Mouse (Mus musculus) embryonic facial prominence, embryonic 14.5 days (tissue): Measurements from ENCODE around the gene Gm9747. TPM values are rescaled to one million over a fixed set of nuclear protein-coding genes. Genes with fewer than 3 reads are reported as not detected.

Experiments used
- ATAC-seq: fragments of 200-750 bp; cut with Nextera tagmentation; 2 replicates; pipeline ENCODE4 v1.8.0; 2017; ENCODE audit warnings: low read depth, moderate number of reproducible peaks, moderate TSS enrichment
- DNase-seq: peaks from one replicate; pipeline ENCODE4 v3.0.0-alpha.2; 2015; ENCODE audit warnings: low spot score
- H3K27ac ChIP-seq: fragments of 300-500 bp; sonication (generic); replicated peaks from 2 replicates; pipeline ENCODE4 v1.5.1; 2014; ENCODE audit warnings: low read depth, mild to moderate bottlenecking, low read length, moderate library complexity
- H3K27me3 ChIP-seq: fragments of 300-500 bp; sonication (generic); replicated peaks from 2 replicates; pipeline ENCODE4 v1.6.1; 2014; ENCODE audit warnings: low read length; ENCODE audit not compliant: control insufficient read depth, insufficient read depth
- H3K36me3 ChIP-seq: fragments of 300-500 bp; sonication (generic); 2 replicates; pipeline ENCODE4 v1.6.1; 2014; ENCODE audit warnings: low read length, mixed read lengths; ENCODE audit not compliant: control insufficient read depth, insufficient read depth
- H3K4me1 ChIP-seq: fragments of 300-500 bp; sonication (generic); 2 replicates; pipeline ENCODE4 v1.6.1; 2014; ENCODE audit warnings: antibody characterized with exemption, low read length; ENCODE audit not compliant: control insufficient read depth, insufficient read depth
- H3K4me2 ChIP-seq: fragments of 300-500 bp; sonication (generic); 2 replicates; pipeline ENCODE4 v1.6.1; 2014; ENCODE audit warnings: low read depth, mild to moderate bottlenecking, low read length, moderate library complexity, mixed read lengths
- H3K4me3 ChIP-seq: fragments of 300-500 bp; sonication (generic); 2 replicates; pipeline ENCODE4 v1.5.1; 2014; ENCODE audit warnings: low read depth, mild to moderate bottlenecking, low read length
- H3K9ac ChIP-seq: fragments of 300-500 bp; sonication (generic); 2 replicates; pipeline ENCODE4 v1.6.1; 2014; ENCODE audit warnings: low read depth, mild to moderate bottlenecking, low read length, moderate library complexity, mixed read lengths
- H3K9me3 ChIP-seq: fragments of 300-500 bp; sonication (generic); 2 replicates; pipeline ENCODE4 v1.6.1; 2016; ENCODE audit warnings: low read length; ENCODE audit not compliant: control insufficient read depth
- WGBS: fragments of 180-500 bp; shearing (Covaris S2); extraction: QIAGEN DNeasy Blood & Tissue Kit; methylation state at CpG from one replicate; pipeline ENCODE4 v1.1.7; 2014; 5-methylcytosine and 5-hydroxymethylcytosine counted together
- polyA plus RNA-seq: library from polyadenylated mRNA; unstranded; fragments of >200 nt; fragmentation: Nextera tagmentation; extraction: Ambion mirVana; gene quantifications from 2 replicates; pipeline ENCODE4 v1.2.1, GENCODE M21; 2014

Gm9747 gene
- polyA plus RNA-seq, 1 experiment from 2014 or later, result 55.0 TPM

- Histone ChIP-seq H3K9ac (no peak overlapping the region), H3K36me3 (0 out of 2 replicates have a peak, but pooled peaks cover 3% of the 10 kb centered on the region), H3K4me3 (no peak overlapping the region), H3K4me1 (peaks cover 17% of the 10 kb centered on the region), H3K4me2 (no peak overlapping the region), H3K9me3 (no peaks in the 10 kb centered on the region), H3K27ac (no peak overlapping the region), H3K27me3 (no peaks in the 10 kb centered on the region)
- WGBS, result 80% methylated on average over 5 of the region's 5 CpGs
- ATAC-seq (no peak), DNase-seq (no peak)
Measured at GRCm38 (mm10) chr1:82261638-82262037, 28.7 kb downstream of the Gm9747 start.

- Histone ChIP-seq H3K4me3 (no peak overlapping the region), H3K9ac (no peak overlapping the region), H3K4me2 (no peak overlapping the region), H3K4me1 (peaks cover 13% of the 10 kb centered on the region), H3K9me3 (no peaks in the 10 kb centered on the region), H3K27me3 (no peaks in the 10 kb centered on the region), H3K36me3 (0 out of 2 replicates have a peak, but pooled peaks cover 3% of the 10 kb centered on the region), H3K27ac (no peak overlapping the region; the same call in 1 of the 2 replicates)
- WGBS, result 80% methylated on average over 1 of the region's 1 CpGs
- DNase-seq (no peak), ATAC-seq (no peak)
Measured at GRCm38 (mm10) chr1:82262331-82262730, 29.4 kb downstream of the Gm9747 start.

- Histone ChIP-seq H3K27ac (no peak overlapping the region), H3K9me3 (no peaks in the 10 kb centered on the region), H3K27me3 (no peaks in the 10 kb centered on the region), H3K36me3 (peaks cover 18% of the 10 kb centered on the region; the same call in 1 of the 2 replicates), H3K4me1 (no peaks in the 10 kb centered on the region), H3K4me3 (no peak overlapping the region), H3K9ac (no peak overlapping the region), H3K4me2 (no peak overlapping the region)
- WGBS, result 64% methylated on average over 4 of the region's 4 CpGs
- no peak for ATAC-seq
- no peak for DNase-seq
Measured at GRCm38 (mm10) chr1:82267547-82267946, 34.6 kb downstream of the Gm9747 start.

GRCm38 (mm10) chr1:82272231-82272630, 39.3 kb downstream of the Gm9747 start:
- 81% methylated on average over 5 of the region's 5 CpGs for WGBS
- no peak overlapping the region for H3K9ac ChIP-seq

GRCm38 (mm10) chr1:82273529-82273928, 40.6 kb downstream of the Gm9747 start:
- H3K4me1 ChIP-seq, result 0 out of 2 replicates have a peak, but pooled peaks cover 7% of the 10 kb centered on the region
- H3K4me3 ChIP-seq, result no peak overlapping the region
- H3K27me3 ChIP-seq, result no peaks in the 10 kb centered on the region
- no peak overlapping the region for H3K4me2 ChIP-seq
- H3K9ac ChIP-seq, result no peak overlapping the region
- H3K27ac ChIP-seq, result no peak overlapping the region
- 42% methylated on average over 6 of the region's 6 CpGs for WGBS
- peaks cover 43% of the 10 kb centered on the region for H3K36me3 ChIP-seq
- ATAC-seq (no peak), DNase-seq (peak; percentile 41)
- H3K9me3 ChIP-seq, result no peaks in the 10 kb centered on the region

More at GRCm38 (mm10) chr1:82272231-82272630, 39.3 kb downstream of the Gm9747 start:
- H3K4me3 ChIP-seq, result no peak overlapping the region
- H3K27ac ChIP-seq, result no peak overlapping the region
- H3K9me3 ChIP-seq, result no peaks in the 10 kb centered on the region
- no peaks in the 10 kb centered on the region for H3K27me3 ChIP-seq
- H3K36me3 ChIP-seq, result peaks cover 32% of the 10 kb centered on the region
- DNase-seq (no peak), ATAC-seq (no peak)
- no peak overlapping the region for H3K4me2 ChIP-seq
- 0 out of 2 replicates have a peak, but pooled peaks cover 7% of the 10 kb centered on the region for H3K4me1 ChIP-seq

- H3K27me3 ChIP-seq, result no peaks in the 10 kb centered on the region
- no peak overlapping the region for H3K27ac ChIP-seq
- H3K9ac ChIP-seq, result no peak overlapping the region
- H3K9me3 ChIP-seq, result no peaks in the 10 kb centered on the region
- no peak overlapping the region for H3K4me3 ChIP-seq
- DNase-seq (no peak), ATAC-seq (no peak)
- 0 out of 2 replicates have a peak, but pooled peaks cover 7% of the 10 kb centered on the region for H3K4me1 ChIP-seq
- WGBS, result 40% methylated on average over 1 of the region's 1 CpGs
- no peak overlapping the region for H3K4me2 ChIP-seq
- H3K36me3 ChIP-seq, result peaks cover 46% of the 10 kb centered on the region
Measured at GRCm38 (mm10) chr1:82274361-82274760, 41.4 kb downstream of the Gm9747 start.

GRCm38 (mm10) chr1:82279768-82280167, 46.9 kb downstream of the Gm9747 start:
- WGBS, result 50% methylated on average over 1 of the region's 1 CpGs
- Histone ChIP-seq H3K4me3 (no peak overlapping the region), H3K27ac (no peak overlapping the region), H3K4me2 (no peak overlapping the region), H3K9ac (no peak overlapping the region), H3K9me3 (no peaks in the 10 kb centered on the region), H3K36me3 (peaks cover 43% of the 10 kb centered on the region), H3K4me1 (peaks cover 7% of the 10 kb centered on the region), H3K27me3 (no peaks in the 10 kb centered on the region)
- ATAC-seq (no peak), DNase-seq (peak; percentile 24)

- DNase-seq (no peak), ATAC-seq (no peak)
- Histone ChIP-seq H3K27me3 (no peaks in the 10 kb centered on the region), H3K9ac (no peak overlapping the region), H3K4me1 (peaks cover 14% of the 10 kb centered on the region), H3K36me3 (peaks cover 32% of the 10 kb centered on the region), H3K9me3 (no peaks in the 10 kb centered on the region), H3K27ac (no peak overlapping the region), H3K4me2 (no peak overlapping the region), H3K4me3 (no peak overlapping the region)
- 72% methylated on average over 6 of the region's 6 CpGs for WGBS
Measured at GRCm38 (mm10) chr1:82281823-82282222, 48.9 kb downstream of the Gm9747 start.

GRCm38 (mm10) chr1:82282992-82283611, 50.2 kb downstream of the Gm9747 start:
- WGBS, result 1% methylated on average over 34 of the region's 35 CpGs
- H3K4me2 ChIP-seq, result peak overlapping the region; percentile 57
- H3K4me1 ChIP-seq, result peaks cover 26% of the 10 kb centered on the region
- H3K4me3 ChIP-seq, result peak overlapping the region; percentile 83
- DNase-seq, result peak; percentile 97
- H3K36me3 ChIP-seq, result peaks cover 30% of the 10 kb centered on the region
- ATAC-seq, result peak; percentile 96
- H3K9me3 ChIP-seq, result no peaks in the 10 kb centered on the region
- H3K9ac ChIP-seq, result peak overlapping the region; percentile 71
- no peaks in the 10 kb centered on the region for H3K27me3 ChIP-seq
- peak overlapping the region; percentile 90 for H3K27ac ChIP-seq
